Mouse (Mus musculus): Measurements from ENCODE around the gene Zbtb1.

Zbtb1 gene

GRCm38 (mm10) chr12:76369978-76370830 is at the start of gene Zbtb1:
TSS of gene Zbtb1 (plus strand) at chr12:76370266.
- no peak for DNase-seq (ENCODE audit: low read depth, low spot score)

GRCm38 (mm10) chr12:76324679-76325431 is 45.2 kb upstream of the Zbtb1 start, which contains the start of gene Akap5:
TSS of gene Akap5 (plus strand) at chr12:76324891.
- no peak for DNase-seq (ENCODE audit: low read depth, low spot score)

GRCm38 (mm10) chr12:76326437-76327220 is 43.4 kb upstream of the Zbtb1 start:
- no peak for DNase-seq (ENCODE audit: low read depth, low spot score)

GRCm38 (mm10) chr12:76328567-76329354 is 41.3 kb upstream of the Zbtb1 start:
- no peak for DNase-seq (ENCODE audit: low read depth, low spot score)

- no peak for DNase-seq (ENCODE audit: low read depth, low spot score)
Measured at GRCm38 (mm10) chr12:76333688-76334087, 36.4 kb upstream of the Zbtb1 start.

GRCm38 (mm10) chr12:76335641-76336040 is 34.4 kb upstream of the Zbtb1 start:
- no peak for DNase-seq (ENCODE audit: low read depth, low spot score)

- no peak for DNase-seq (ENCODE audit: low read depth, low spot score)
Measured at GRCm38 (mm10) chr12:76336111-76336965, 33.7 kb upstream of the Zbtb1 start.

GRCm38 (mm10) chr12:76341080-76341479 is 29.0 kb upstream of the Zbtb1 start:
- DNase-seq (ENCODE audit: low read depth, low spot score) = peak; percentile 44

GRCm38 (mm10) chr12:76345759-76346455 is 24.2 kb upstream of the Zbtb1 start:
- no peak for DNase-seq (ENCODE audit: low read depth, low spot score)

GRCm38 (mm10) chr12:76349680-76350220 is 20.3 kb upstream of the Zbtb1 start:
- DNase-seq (ENCODE audit: low read depth, low spot score) = no peak

- no peak for DNase-seq (ENCODE audit: low read depth, low spot score)
Measured at GRCm38 (mm10) chr12:76360868-76361267, 9.2 kb upstream of the Zbtb1 start.

GRCm38 (mm10) chr12:76361405-76362302 is 8.4 kb upstream of the Zbtb1 start:
- no peak for DNase-seq (ENCODE audit: low read depth, low spot score)

- DNase-seq (ENCODE audit: low read depth, low spot score) = no peak
Measured at GRCm38 (mm10) chr12:76362303-76362676, 7.8 kb upstream of the Zbtb1 start.

GRCm38 (mm10) chr12:76366276-76366675 is 3.8 kb upstream of the Zbtb1 start:
- DNase-seq (ENCODE audit: low read depth, low spot score) = no peak

- DNase-seq (ENCODE audit: low read depth, low spot score) = no peak
Measured at GRCm38 (mm10) chr12:76367096-76367995, 2.7 kb upstream of the Zbtb1 start.

GRCm38 (mm10) chr12:76368201-76368789 is 1.8 kb upstream of the Zbtb1 start:
- DNase-seq (ENCODE audit: low read depth, low spot score) = no peak

- DNase-seq (ENCODE audit: low read depth, low spot score) = no peak
Measured at GRCm38 (mm10) chr12:76368790-76369205, 1.3 kb upstream of the Zbtb1 start.

Data from retina, adult 2 months (tissue).